Mouse (Mus musculus): ENCODE data around the gene Pip5k1b.

The Pip5k1b gene

DNA sequence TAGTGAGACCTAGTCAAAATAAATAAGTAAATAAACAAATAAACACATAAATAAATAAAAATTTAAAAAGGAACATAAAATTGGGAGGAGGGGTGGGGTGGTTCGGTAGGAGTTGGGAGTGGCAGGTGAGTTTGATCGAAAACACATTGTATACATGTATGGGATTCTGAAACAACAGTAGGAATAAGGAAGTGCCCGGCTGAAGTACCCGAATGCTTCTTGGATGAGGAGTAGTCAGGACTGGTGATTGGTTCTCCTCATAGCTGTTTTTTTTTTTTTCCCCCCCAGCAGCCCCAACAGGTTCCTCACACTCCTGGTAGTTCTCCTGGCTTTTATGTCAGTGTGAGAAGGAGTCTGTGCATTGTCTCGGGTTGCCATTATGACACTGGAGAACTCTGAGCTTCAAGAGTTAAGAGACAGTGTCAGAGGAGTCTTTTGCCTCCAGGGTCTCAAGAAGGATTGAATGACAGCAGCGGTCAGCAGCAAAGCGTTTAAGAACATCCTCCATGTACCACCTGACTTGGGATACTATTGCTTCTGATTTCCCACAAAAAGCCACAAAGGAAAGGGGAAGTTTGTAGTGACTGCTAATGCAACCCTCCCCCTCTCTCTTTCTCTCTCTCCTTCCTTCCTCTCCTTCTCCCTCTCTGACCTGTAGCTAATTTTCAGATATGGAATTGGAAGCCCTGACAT is 274.2 kb downstream of the Pip5k1b start:
- DNase-seq, result no peak

DNA sequence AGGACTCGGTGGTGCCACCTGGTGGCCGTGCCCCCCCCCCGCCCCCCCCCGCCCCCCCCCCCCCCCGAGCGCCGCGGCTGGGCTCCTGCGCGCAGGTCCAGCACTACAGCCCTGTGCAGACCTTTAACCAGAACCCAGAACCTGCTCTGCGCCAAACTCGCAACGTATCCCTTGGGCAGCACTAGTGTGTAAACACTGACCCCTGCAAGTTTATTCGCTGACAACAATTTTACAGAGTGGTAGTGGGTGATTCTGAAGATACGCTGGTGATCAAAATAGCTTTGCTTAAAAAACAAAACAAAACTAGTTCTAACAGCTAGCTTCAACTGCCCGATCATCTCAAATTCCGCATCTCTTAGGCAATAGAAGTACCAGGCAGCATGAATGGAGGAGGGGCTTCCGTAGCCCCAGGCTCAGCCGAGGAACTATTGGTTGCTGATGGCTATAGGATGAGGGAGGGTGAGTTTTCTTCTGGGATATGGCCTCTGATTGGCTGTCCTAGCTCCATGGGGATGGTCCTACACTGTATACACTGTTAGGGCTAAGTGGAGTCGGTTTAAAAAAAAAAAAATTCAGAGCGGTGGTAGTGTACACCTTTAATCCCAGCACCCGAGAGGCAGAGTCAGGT is 275.0 kb downstream of the Pip5k1b start, which contains the start of gene Fxn:
TSS of gene Fxn (minus strand) at position 5 of the 628 bp plus-strand sequence.
- DNase-seq, result no peak

DNA sequence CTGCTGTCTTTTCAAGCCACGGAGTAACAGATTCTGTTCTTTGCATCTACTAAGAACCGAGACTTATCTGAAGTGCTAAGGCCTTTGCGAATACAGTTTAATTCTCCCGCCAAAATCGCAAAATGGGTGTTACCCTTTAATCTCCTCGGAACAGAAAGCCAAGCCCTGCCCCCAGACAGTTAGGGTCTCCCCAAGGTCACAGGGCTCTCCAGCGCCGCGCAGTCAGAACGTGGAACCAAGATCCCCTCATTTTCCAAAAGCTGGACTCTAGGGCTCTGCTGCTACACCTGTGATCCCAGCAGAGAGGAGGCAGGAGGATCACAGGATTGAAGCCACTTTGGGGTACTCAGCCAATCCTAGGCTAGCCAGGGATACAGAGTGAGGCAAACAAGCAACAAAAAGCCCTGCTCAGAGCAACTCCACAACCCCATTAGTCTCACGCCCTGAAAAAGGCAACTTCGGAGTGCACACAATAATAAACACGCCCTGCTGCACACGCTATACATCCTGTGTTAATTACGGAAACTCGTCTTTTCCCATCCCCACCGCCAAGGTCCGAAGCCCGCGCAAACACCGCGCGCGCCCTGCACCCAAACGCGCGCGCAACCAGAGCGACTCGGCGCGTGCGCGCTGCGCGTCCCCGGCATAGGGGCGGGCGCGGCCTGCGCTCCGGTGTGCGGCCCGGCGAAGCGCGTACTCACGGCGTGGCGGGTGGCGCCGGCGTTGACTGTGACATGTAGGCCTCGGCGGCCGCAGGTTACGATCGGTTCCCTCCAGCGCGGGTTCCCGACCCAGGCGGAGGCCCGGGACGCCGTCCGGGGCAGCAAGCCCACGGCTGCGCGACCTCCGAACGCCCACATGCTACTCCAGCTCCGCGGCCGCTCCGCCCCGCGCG is 275.7 kb downstream of the Pip5k1b start:
- DNase-seq, result peak; percentile 76

DNA sequence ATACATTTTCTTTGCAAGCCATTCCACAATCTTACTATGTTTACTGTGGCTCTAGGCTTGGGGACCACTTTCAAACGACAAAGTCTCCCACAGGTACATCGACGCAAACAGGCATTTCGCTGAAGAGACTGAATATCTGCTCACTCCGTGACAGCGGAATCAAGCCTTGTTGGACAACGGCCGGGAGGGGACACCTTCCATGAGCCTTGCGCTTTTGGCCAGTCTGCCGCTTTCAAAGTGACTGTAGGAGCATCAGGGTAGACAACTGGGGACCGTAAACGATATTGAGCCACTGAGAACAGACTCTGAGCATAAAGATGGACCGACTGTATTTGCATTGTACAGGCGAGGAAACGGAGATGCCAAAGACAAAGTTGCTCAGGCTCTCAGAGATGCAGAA is 276.8 kb downstream of the Pip5k1b start:
- DNase-seq, result no peak

DNA sequence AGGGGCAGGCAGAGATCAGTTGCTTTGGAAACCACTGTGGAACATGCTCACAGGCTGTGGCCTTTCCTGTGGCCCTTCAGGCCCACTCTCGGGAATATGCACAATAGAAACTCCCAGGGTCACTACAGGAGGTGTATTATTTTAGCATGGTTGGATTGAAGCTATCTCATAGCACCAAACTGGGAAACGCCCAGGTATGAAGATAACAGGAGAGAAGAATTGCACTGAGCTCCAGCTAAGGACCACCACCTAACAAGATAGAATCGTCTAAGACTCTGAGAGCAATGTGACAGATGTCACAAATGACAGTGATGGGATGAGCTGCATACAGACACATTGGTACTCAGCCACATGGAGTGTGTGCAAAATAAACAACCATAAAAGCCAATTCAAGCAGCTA is 281.4 kb downstream of the Pip5k1b start:
- no peak for DNase-seq

DNA sequence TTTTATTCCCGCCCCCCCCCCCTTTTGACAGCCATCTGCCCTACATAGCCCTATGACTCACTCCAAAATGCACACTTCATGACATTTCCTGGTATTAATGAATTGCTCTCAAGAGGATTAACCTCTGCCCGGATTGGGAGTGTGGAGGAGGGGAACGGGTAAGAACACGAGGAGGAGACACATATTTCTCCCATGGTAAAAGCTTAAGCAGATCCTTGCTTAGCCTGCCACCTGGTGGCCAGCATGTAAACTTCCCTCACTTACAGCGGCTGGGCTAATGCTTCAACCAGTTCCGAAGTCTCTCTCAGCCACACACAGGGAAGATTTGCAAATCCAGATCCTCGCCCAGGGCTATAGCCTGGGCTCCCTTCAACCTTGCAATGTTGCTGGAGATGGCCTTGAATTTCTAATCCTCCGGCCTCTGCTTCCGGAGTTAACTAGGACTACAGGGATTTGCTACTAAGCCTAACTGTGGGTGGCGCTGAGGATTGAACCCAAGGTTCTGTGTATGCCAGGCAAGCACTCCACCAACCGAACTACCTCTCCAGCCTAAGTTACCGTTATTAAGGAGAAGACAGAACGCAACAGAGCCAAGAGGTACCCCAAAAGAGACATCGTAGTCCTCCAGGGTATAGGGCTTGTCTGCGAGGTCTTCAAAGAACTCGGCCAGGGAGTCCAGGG is 283.8 kb downstream of the Pip5k1b start:
- peak; percentile 89 for DNase-seq

DNA sequence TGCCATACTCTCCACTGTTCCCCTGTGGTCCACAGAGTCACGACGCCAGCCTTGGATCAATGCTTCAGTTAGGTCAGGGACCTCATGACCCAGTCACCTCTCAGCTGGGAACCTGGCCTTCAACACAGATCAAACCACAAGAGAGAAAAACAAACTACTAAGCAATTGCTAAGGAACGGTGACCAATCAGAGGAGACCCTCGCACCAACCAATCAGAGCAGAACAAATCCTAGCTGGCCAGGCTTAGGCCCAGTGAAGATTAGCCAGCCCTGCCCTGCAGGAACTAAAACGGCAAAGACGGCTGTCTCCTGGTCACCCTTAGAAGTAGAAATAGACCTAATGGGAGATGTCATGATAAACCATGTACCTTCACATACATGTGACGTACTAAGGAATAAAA is 284.3 kb downstream of the Pip5k1b start:
- DNase-seq, result no peak

DNA sequence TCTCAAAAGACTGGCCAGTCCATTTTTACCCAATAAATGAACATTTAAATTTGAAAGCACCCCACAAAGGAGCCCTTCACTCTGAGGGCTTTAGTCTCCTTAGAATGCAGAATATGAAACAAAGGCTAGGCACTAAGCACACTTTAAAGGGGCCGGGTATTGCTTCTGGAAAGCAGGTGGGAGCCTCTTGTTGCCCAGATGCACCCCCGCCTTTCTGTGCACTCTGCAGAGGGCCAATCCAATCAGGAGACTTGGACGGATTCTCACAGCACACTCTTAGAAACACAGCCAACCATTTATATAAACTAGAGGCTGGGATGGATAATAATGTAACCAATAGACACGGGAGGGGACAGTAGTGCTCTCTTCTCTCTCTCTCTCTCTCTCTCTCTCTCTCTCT is 287.1 kb downstream of the Pip5k1b start:
- no peak for DNase-seq

DNA sequence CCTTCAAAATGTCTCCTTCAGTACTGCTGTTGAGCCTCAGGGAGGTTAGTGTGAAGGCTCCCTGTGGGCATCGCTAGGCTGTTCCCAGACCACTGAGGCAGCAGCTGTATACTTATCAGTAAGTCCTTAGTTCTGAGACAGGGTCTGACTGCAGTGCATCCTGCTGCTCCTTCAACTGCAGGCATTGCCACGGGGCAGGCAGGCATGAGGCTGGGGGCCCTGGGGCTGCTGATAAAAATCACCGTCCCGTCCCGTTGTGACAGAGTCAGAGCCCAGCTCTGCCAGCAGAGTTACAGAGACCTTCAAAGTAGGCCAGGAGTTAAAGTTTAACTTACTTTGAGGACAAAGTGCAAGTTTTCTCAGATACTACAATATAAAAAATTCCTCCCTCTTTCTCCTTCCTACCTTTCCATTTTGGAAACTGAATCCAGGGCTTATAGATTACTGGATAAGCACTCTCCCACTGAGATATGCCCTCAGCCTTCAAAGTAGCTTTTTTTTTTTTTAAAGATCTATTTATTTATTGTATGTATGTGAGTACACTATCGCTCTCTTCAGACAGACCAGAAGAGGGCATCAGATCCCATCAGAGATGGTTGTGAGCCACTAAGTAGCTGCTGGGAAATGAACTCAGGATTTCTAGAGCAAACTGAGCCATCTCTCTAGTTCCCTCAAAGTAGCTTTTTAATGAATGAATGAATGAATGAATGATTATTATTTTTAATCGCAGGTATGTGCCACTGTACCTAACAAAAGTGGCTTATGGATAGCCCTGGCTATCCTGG is 289.4 kb downstream of the Pip5k1b start:
- no peak for DNase-seq

DNA sequence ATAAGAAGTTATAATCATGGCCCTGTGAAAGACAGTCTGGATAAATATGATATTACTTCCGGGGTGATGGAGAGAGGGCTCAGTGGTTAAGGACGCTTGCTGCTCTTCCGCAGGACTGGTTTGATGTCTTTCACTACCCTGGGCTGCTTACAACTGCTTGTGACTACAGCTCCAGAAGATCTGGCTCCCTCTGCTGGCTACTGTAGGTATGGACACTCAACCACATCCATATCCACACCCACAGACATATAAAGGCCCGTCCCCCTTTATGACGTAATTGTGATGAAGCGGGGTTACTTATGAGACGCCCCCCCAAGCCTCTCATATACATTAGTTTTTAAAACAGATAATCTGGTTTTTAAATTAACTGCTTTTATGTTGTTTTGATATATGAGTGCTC is 290.7 kb downstream of the Pip5k1b start:
- DNase-seq, result peak; percentile 93

DNA sequence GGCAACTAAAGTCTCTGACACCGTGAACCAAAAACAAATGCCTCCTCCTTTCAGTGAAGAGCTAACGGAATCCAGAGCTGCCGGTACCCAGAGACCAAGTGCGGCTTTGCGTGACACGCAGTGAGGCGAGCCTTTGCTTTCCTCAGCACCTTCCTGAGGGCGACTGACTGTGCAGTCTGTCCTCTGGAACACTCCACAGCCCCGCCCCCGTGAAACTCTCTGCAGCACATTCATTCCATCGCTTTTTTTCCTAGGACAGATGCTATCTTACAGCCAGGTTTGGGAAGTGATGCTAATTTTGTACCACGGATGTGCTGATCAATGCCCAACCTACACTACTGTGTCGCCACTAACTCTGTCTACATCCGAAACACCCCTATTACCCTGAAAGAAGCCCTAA is 292.9 kb downstream of the Pip5k1b start:
- DNase-seq, result no peak

DNA sequence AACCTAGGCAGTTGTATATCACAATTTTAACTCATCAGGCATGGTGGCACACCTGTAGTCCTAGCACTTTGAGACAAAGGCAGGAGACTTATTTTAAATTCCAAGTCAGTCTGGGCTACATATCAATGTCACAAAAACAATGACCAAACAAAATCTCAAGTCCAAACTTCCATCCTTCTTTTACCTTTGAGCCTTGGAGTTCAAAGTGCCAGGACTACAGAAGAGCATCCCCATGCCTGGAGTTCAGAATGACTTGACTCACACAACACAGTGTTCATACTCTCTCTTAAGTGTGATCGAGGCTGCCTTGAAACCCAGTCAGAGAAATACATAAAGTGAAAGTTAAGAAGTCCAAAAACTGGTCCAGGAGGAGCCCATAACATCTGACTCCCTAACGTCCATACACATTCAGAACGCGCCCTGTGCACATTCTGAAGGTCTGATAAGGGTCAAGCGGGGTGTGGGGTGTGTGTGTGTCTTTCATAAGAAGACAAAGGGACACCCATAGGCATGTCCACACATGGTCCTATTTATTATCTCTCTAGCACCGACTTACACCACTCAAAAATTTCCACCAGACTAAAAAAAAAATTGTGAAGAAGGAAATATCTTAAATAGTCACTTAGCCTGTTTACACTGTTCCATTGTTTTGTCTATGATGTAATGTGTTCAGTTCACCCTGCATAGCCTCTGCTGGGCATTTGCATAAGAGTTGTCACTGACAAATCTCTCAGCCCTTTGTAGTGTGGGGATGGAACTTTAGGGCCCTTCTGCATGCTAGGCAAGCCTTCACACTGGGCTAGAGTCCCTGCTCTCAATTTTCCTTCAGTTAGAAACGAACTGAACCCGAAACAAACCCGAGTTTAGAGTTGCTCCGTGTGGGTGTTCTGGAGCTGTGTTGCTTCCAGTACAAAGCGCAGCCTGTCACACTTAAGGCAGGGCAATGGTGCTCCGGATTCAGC is 296.0 kb downstream of the Pip5k1b start:
- DNase-seq, result peak; percentile 32

DNA sequence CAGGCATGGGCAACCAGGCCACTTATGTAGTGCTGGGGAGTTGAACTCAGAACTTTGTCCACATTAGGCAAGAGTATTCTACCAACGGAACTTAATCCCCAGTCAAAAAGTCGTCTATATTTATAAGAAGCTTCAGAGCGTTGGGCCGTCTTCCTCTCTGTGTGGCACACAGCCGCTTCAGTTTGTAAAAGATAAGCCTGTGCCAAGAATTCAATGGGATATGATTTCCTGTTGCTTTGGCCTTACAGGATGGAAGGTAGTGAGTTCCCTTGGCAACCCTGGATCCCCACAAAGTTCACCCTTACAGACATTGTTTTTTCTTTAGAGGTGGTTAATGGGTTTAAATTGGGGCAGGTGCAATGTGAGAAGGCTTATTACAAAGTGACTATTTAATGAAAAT is 297.3 kb downstream of the Pip5k1b start:
- peak; percentile 38 for DNase-seq

DNA sequence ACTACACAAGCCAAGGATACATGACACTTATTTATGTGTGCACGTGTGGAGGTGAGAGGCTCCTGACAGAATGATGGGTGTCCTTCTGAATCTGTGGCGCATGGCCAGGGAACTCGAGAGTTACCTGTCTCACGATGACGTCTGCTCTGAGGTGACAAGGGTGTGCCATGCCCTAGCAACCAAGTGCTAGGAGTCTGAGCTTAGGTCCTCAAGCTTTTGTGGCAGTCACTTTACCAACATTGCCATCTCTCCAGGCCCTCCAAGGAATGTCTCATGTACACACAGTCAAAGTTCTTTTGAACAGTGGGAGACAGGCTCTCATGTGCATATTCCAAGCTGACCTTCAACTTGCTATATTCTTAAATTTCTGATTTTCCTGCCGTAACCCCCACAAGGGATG is 297.7 kb downstream of the Pip5k1b start:
- DNase-seq, result no peak

DNA sequence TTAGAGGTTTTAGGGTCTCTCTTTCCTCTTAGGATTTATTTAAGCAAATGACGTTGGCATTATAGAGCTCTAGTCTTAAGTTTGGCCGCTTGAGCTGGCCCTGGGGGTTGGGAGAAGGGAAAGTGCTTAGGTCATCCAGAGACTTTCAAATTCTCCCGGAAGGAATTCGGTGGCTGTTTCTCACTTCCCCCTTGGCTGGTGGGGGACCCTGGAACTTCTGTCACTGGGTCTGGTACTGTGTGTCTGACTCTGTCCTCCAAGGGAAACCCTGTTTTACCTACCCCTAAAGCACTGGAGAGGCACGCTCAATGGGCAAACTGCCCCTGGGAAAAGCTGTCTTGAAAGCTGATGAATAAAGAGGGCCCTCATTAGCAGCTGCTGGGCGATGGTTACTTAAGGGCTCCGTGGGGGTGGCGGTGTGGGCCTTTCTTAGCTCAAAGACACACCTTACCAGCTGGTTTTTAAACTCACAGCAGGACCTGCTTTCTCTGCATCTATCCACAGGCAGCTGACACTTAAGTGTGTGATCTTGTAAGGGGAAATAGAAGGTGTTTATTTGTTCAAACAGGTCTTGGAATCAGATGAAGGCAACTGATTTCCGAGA is 301.9 kb downstream of the Pip5k1b start:
- no peak for DNase-seq

DNA sequence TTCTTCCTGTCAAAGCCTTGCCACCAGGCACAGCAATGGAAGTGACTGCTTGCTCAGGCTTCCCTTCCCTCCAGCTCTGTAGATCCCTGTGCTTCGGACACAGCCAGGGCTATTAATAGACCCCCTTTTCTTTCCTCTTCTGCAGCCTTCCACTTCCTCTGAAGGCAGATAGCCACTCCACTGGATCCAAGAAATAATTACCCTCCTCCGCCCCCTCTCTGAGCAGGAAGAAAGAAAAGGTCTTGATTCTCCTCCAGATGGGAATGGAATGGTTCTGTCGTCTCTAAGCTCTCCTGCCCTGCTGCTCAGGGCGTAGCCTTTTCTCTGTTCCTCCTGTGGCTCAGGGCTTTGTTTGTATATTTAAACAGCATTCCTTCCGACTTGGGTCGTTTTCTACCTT is 303.8 kb downstream of the Pip5k1b start:
- DNase-seq, result peak; percentile 19

All from lung, postnatal 14 days (tissue).